Comparison of ENCODE assay signal across 9 mouse cellular contexts in the genomic region with DNA sequence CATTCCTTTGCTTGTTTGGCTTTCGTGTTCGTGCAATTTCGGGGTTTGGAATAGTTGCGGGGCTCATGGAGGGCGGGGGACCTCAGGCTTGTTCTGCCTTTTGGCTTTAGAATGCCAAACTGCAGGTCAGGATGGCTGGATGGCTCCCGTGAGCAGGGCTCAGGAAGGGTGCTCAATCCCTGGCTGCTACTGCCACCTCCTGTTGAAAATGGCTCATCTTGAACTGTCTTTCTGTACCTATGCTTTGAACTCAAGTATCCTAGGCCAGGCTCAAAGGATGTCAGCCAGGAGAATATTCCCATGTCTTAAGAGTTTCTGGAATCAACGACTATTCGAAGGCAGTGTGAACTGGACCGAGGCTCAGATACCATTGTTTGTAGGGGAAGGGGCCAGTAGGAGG.
DNase-seq lines count a peak whose midpoint lies in the region; ATAC-seq and TF ChIP-seq lines count a peak whose summit lies in the region.
"Had no signal": no experiment of that assay in that cellular context is flagged by ENCODE, and none has a peak within 500 bp of the region (broad histone marks: within the 10 kb centered on the region; RNA-seq: fewer than 3 reads in every experiment).

No protein-coding gene starts in this region.

- no peak overlapping the region for H3K4me2 ChIP-seq in CH12.LX (ENCODE audit: insufficient read depth, low read depth, poor library complexity, severe bottlenecking)
- H3K4me2 ChIP-seq in kidney, postnatal 0 days (ENCODE audit: low read length) = no peak overlapping the region
- H3K4me2 ChIP-seq in neural tube, embryonic 11.5 days (ENCODE audit: low read depth) = no peak overlapping the region
- H3K4me2 ChIP-seq: embryonic facial prominence, embryonic 13.5 days; neural tube, embryonic 13.5 days had no signal

- no peak for TF ChIP-seq EP300 in CH12.LX (IDR thresholded peaks at IDR 0.05; ENCODE audit: low read length)

- peak in 1 of 2 experiments; percentile 71; a peak in 2 of 4 replicates for TF ChIP-seq CTCF in CH12.LX (conservative IDR thresholded peaks at IDR 0.05 in 1 of 2, IDR thresholded peaks at IDR 0.05 in 1 of 2; ENCODE audit: low read depth in 2 of 2, low read length in 2 of 2)
- TF ChIP-seq CTCF in kidney, postnatal 0 days (IDR thresholded peaks at IDR 0.05; ENCODE audit: low read depth) = peak; percentile 75

- TF ChIP-seq RAD21 in CH12.LX (IDR thresholded peaks at IDR 0.05; ENCODE audit: low read depth, low read length) = peak; percentile 83

- no peak overlapping the region for H3K9ac ChIP-seq in CH12.LX (ENCODE audit: insufficient read depth, low read depth)
- no peak overlapping the region for H3K9ac ChIP-seq in kidney, postnatal 0 days (ENCODE audit: low read depth, low read length)
- H3K9ac ChIP-seq in neural tube, embryonic 11.5 days (ENCODE audit: low read length) = no peak overlapping the region
- H3K9ac ChIP-seq: embryonic facial prominence, embryonic 13.5 days; neural tube, embryonic 13.5 days had no signal

- no peak for TF ChIP-seq POLR2A in CH12.LX (IDR thresholded peaks at IDR 0.05; ENCODE audit: low read depth, low read length)

- no peaks in the 10 kb centered on the region; the same call in 1 of the 2 replicates for H3K79me2 ChIP-seq in CH12.LX (replicated peaks; ENCODE audit: control insufficient read depth, extremely low read depth, insufficient read depth, poor library complexity, severe bottlenecking)

- DNase-seq in 3134 (ENCODE audit: extremely low read depth, insufficient read length, low spot score) (peak; percentile 21), CH12.LX (ENCODE audit: extremely low read depth) (peak; percentile 72)
- DNase-seq in gonadal fat pad, adult 2 months (ENCODE audit: low read depth) = peak; percentile 23
- DNase-seq in kidney, postnatal 0 days (ENCODE audit: low spot score) = peak; percentile 62
- peak; percentile 32 for DNase-seq in neural tube, embryonic 11.5 days (ENCODE audit: low spot score)
- DNase-seq in left cerebral cortex, adult 9 months (ENCODE audit: low spot score in 2 of 2) = no peak
- no peak for DNase-seq in spleen, postnatal 36 days (ENCODE audit: low spot score in 2 of 2)

- no peaks in the 10 kb centered on the region for H3K9me3 ChIP-seq in CH12.LX (replicated peaks; ENCODE audit: low read length)
- H3K9me3 ChIP-seq in kidney, postnatal 0 days (replicated peaks; ENCODE audit: low read length) = no peaks in the 10 kb centered on the region
- no peaks in the 10 kb centered on the region for H3K9me3 ChIP-seq in neural tube, embryonic 11.5 days (ENCODE audit: control insufficient read depth, low read length)
- H3K9me3 ChIP-seq: embryonic facial prominence, embryonic 13.5 days; neural tube, embryonic 13.5 days had no signal

- no peaks in the 10 kb centered on the region for H3K36me3 ChIP-seq in CH12.LX (replicated peaks in 1 of 2; ENCODE audit: control insufficient read depth in 1 of 2, insufficient read depth in 1 of 2, low read length in 1 of 2)
- H3K36me3 ChIP-seq in kidney, postnatal 0 days (ENCODE audit: insufficient read depth, low read length) = no peaks in the 10 kb centered on the region
- H3K36me3 ChIP-seq in neural tube, embryonic 11.5 days (ENCODE audit: control insufficient read depth, insufficient read depth, low read length) = no peaks in the 10 kb centered on the region
- H3K36me3 ChIP-seq: embryonic facial prominence, embryonic 13.5 days; neural tube, embryonic 13.5 days had no signal

- in situ Hi-C loops in CH12.LX (cut with MboI; ENCODE audit: low pct_ligation_motif_present, low pct_unique_long_range_greater_than_20kb, low sequenced_read_pairs) = loop anchor here (10.0 to 25.0 kb wide), 2 partner anchors 83 to 250 kb away; no protein-coding TSS in a partner anchor

- dilution Hi-C loops in CH12.LX (cut with MboI; ENCODE audit: extremely low pct_ligation_motif_present, extremely low pct_unique_long_range_greater_than_20kb, low sequenced_read_pairs) = no loop called here

- no peaks in the 10 kb centered on the region for H3K27me3 ChIP-seq in CH12.LX (replicated peaks)
- no peaks in the 10 kb centered on the region for H3K27me3 ChIP-seq in kidney, postnatal 0 days (ENCODE audit: insufficient read depth, low read length)
- no peaks in the 10 kb centered on the region for H3K27me3 ChIP-seq in neural tube, embryonic 11.5 days (ENCODE audit: control insufficient read depth, insufficient read depth, low read length)
- H3K27me3 ChIP-seq: embryonic facial prominence, embryonic 13.5 days; neural tube, embryonic 13.5 days had no signal

- ATAC-seq in kidney, postnatal 0 days (replicated peaks; ENCODE audit: low FRiP score, low read depth) = peak; percentile 83
- 0 out of 2 replicates have a peak, but pooled peaks have one; percentile 24 for ATAC-seq in neural tube, embryonic 11.5 days (ENCODE audit: insufficient read depth, low FRiP score, low TSS enrichment)

- peak overlapping the region; percentile 89; the same call in 1 of the 2 replicates for H3K27ac ChIP-seq in CH12.LX (ENCODE audit: insufficient read depth, low read depth)
- no peak overlapping the region for H3K27ac ChIP-seq in kidney, postnatal 0 days
- H3K27ac ChIP-seq in neural tube, embryonic 11.5 days (ENCODE audit: low read depth, low read length) = no peak overlapping the region
- H3K27ac ChIP-seq: embryonic facial prominence, embryonic 13.5 days; neural tube, embryonic 13.5 days had no signal

- no peak overlapping the region for H3K4me3 ChIP-seq in CH12.LX (replicated peaks in 1 of 3; ENCODE audit: low read depth in 2 of 3, low read length in 2 of 3, poor library complexity in 1 of 3)
- no peak overlapping the region for H3K4me3 ChIP-seq in kidney, postnatal 0 days (replicated peaks; ENCODE audit: low read depth, low read length)
- H3K4me3 ChIP-seq in neural tube, embryonic 11.5 days (ENCODE audit: low read depth, low read length) = no peak overlapping the region
- H3K4me3 ChIP-seq: embryonic facial prominence, embryonic 13.5 days; neural tube, embryonic 13.5 days had no signal

- whole genome bisulfite sequencing in kidney, postnatal 0 days = 54% methylated on average over 9 of the region's 9 CpGs
- 68% methylated on average over 9 of the region's 9 CpGs for WGBS in neural tube, embryonic 11.5 days

- H3K4me1 ChIP-seq in CH12.LX (ENCODE audit: control insufficient read depth in 1 of 2, insufficient read depth in 2 of 2) = peaks cover 8 to 36% of the 10 kb centered on the region in 2 experiments
- no peaks in the 10 kb centered on the region for H3K4me1 ChIP-seq in kidney, postnatal 0 days (replicated peaks; ENCODE audit: insufficient read depth, low read length)
- H3K4me1 ChIP-seq in neural tube, embryonic 11.5 days (ENCODE audit: control insufficient read depth, insufficient read depth, low read length) = no peaks in the 10 kb centered on the region; the same call in 1 of the 2 replicates
- H3K4me1 ChIP-seq: embryonic facial prominence, embryonic 13.5 days had no signal

TF ChIP-seq in CH12.LX, 34 proteins besides CTCF, POLR2A, EP300 and RAD21:
- TF ChIP-seq POLR2AphosphoS2 (IDR thresholded peaks at IDR 0.05; ENCODE audit: low read depth, low read length) (no peak), BHLHE40 (IDR thresholded peaks at IDR 0.05; ENCODE audit: low read depth, low read length) (peak; percentile 50; the same call in 1 of the 2 replicates), SMC3 (IDR thresholded peaks at IDR 0.05; ENCODE audit: low read depth, low read length) (peak; percentile 59)

Comparison
In these comparisons a context has a peak if more than half of its experiments do, and no peak if none do; other contexts are left out.
1. DNase-seq: peak in 3134 (single experiment), CH12.LX (single experiment), gonadal fat pad, adult 2 months (single experiment), kidney, postnatal 0 days (single experiment) and neural tube, embryonic 11.5 days (single experiment); none in left cerebral cortex, adult 9 months (0 of 2) and spleen, postnatal 36 days (0 of 2).